ENCODE assay signal across 24 mouse cellular contexts in the genomic region with DNA sequence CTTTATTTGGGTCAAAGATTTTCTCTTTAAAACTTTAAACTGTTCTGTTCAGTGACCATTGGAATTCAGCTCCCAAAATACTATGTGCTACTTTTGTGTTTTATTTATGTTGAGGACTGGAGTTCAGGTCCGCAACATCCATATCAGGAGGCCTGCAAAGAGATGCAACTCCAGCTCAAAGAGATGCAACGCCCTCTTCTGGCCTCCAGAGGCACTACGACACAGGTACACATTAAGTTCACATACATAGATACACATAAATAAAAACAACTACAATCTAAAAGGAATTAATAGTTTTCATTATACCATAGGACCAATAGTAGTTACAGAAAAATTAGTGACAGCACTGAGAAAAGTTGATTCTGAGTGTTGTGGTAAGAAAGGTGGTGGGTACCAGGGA.
DNase-seq lines count a peak whose midpoint lies in the region; ATAC-seq and TF ChIP-seq lines count a peak whose summit lies in the region.
"Had no signal": no experiment of that assay in that cellular context is flagged by ENCODE, and none has a peak within 500 bp of the region (broad histone marks: within the 10 kb centered on the region; RNA-seq: fewer than 3 reads in every experiment).

No protein-coding gene starts in this region.

- no peaks in the 10 kb centered on the region for H3K4me1 ChIP-seq in heart, postnatal 0 days (ENCODE audit: control insufficient read depth, insufficient read depth)
- no peaks in the 10 kb centered on the region for H3K4me1 ChIP-seq in liver, embryonic 14.5 days (replicated peaks; ENCODE audit: control insufficient read depth in 2 of 2, insufficient read depth in 2 of 2, low read length in 1 of 2)
- no peaks in the 10 kb centered on the region for H3K4me1 ChIP-seq in liver, embryonic 12.5 days
- no peaks in the 10 kb centered on the region for H3K4me1 ChIP-seq in CH12.LX (ENCODE audit: control insufficient read depth in 1 of 2, insufficient read depth in 2 of 2)
- H3K4me1 ChIP-seq: hindbrain, embryonic 12.5 days; limb, embryonic 15.5 days; midbrain, embryonic 10.5 days had no signal

- no peaks in the 10 kb centered on the region for H3K79me2 ChIP-seq in CH12.LX (replicated peaks; ENCODE audit: control insufficient read depth, extremely low read depth, insufficient read depth, poor library complexity, severe bottlenecking)

- H3K9me3 ChIP-seq in heart, postnatal 0 days (replicated peaks; ENCODE audit: control insufficient read depth, low read length) = no peaks in the 10 kb centered on the region
- no peaks in the 10 kb centered on the region for H3K9me3 ChIP-seq in liver, embryonic 14.5 days (ENCODE audit: control insufficient read depth, low read length)
- no peaks in the 10 kb centered on the region for H3K9me3 ChIP-seq in liver, embryonic 12.5 days (replicated peaks)
- no peaks in the 10 kb centered on the region for H3K9me3 ChIP-seq in CH12.LX (replicated peaks; ENCODE audit: low read length)
- H3K9me3 ChIP-seq: heart, embryonic 15.5 days; hindbrain, embryonic 12.5 days; limb, embryonic 15.5 days; midbrain, embryonic 10.5 days; neural tube, embryonic 13.5 days had no signal

- no peak overlapping the region for H3K27ac ChIP-seq in heart, postnatal 0 days (ENCODE audit: low read depth)
- no peak overlapping the region for H3K27ac ChIP-seq in liver, embryonic 14.5 days
- H3K27ac ChIP-seq in liver, embryonic 12.5 days = no peak overlapping the region
- H3K27ac ChIP-seq in CH12.LX (ENCODE audit: insufficient read depth, low read depth) = no peak overlapping the region
- H3K27ac ChIP-seq: heart, embryonic 15.5 days; hindbrain, embryonic 12.5 days; limb, embryonic 15.5 days; midbrain, embryonic 10.5 days; neural tube, embryonic 13.5 days had no signal

- 0 out of 2 replicates have a peak, but pooled peaks have one; percentile 8 for TF ChIP-seq CTCF in heart, postnatal 0 days (IDR thresholded peaks at IDR 0.05; ENCODE audit: low read depth)
- TF ChIP-seq CTCF in liver, embryonic 14.5 days (IDR thresholded peaks at IDR 0.05; ENCODE audit: low read depth) = peak; percentile 17; the same call in 1 of the 2 replicates
- TF ChIP-seq CTCF in CH12.LX (conservative IDR thresholded peaks at IDR 0.05 in 1 of 2, IDR thresholded peaks at IDR 0.05 in 1 of 2; ENCODE audit: low read depth in 2 of 2, low read length in 2 of 2) = peak in 1 of 2 experiments; percentile 21; a peak in 1 of 4 replicates
- peak; percentile 63 for TF ChIP-seq CTCF in Patski (IDR thresholded peaks at IDR 0.05)

- no peak overlapping the region for H3K9ac ChIP-seq in heart, postnatal 0 days (replicated peaks; ENCODE audit: low read depth, low read length)
- no peak overlapping the region for H3K9ac ChIP-seq in liver, embryonic 14.5 days (replicated peaks)
- no peak overlapping the region for H3K9ac ChIP-seq in liver, embryonic 12.5 days
- no peak overlapping the region for H3K9ac ChIP-seq in CH12.LX (ENCODE audit: insufficient read depth, low read depth)
- H3K9ac ChIP-seq: heart, embryonic 15.5 days; hindbrain, embryonic 12.5 days; limb, embryonic 15.5 days; neural tube, embryonic 13.5 days had no signal

- ATAC-seq in heart, postnatal 0 days (ENCODE audit: insufficient read depth, low read depth) = no peak
- no peak for ATAC-seq in liver, embryonic 14.5 days (ENCODE audit: insufficient read depth)
- ATAC-seq in liver, embryonic 12.5 days = no peak
- no peak for ATAC-seq in Patski
- ATAC-seq: forebrain, embryonic 14.5 days; intestine, embryonic 16.5 days had no signal

- no peak for TF ChIP-seq POLR2A in CH12.LX (IDR thresholded peaks at IDR 0.05; ENCODE audit: low read depth, low read length)

- dilution Hi-C loops in CH12.LX (cut with MboI; ENCODE audit: extremely low pct_ligation_motif_present, extremely low pct_unique_long_range_greater_than_20kb, low sequenced_read_pairs) = no loop called here

- H3K36me3 ChIP-seq in heart, postnatal 0 days (replicated peaks; ENCODE audit: control insufficient read depth, insufficient read depth, low read length) = no peaks in the 10 kb centered on the region
- H3K36me3 ChIP-seq in liver, embryonic 14.5 days (replicated peaks; ENCODE audit: control insufficient read depth, insufficient read depth, low read depth) = no peaks in the 10 kb centered on the region
- no peaks in the 10 kb centered on the region for H3K36me3 ChIP-seq in liver, embryonic 12.5 days
- H3K36me3 ChIP-seq in CH12.LX (replicated peaks in 1 of 2; ENCODE audit: control insufficient read depth in 1 of 2, insufficient read depth in 1 of 2, low read length in 1 of 2) = no peaks in the 10 kb centered on the region
- H3K36me3 ChIP-seq: heart, embryonic 15.5 days; hindbrain, embryonic 12.5 days; limb, embryonic 15.5 days; midbrain, embryonic 10.5 days; neural tube, embryonic 13.5 days had no signal

- in situ Hi-C loops in CH12.LX (cut with MboI; ENCODE audit: low pct_ligation_motif_present, low pct_unique_long_range_greater_than_20kb, low sequenced_read_pairs) = no loop called here
- in situ Hi-C loops in Patski (cut with MboI; ENCODE audit: low pct_unique_long_range_greater_than_20kb) = no loop called here

- CTCF ChIA-PET in Patski (lab: Charles Lee) = interaction anchor here (1.0 to 3.8 kb wide), 2 partner anchors 13 to 255 kb away, joined by 4 to 17 read pairs; no protein-coding TSS in a partner anchor

- DNase-seq in heart, postnatal 0 days (ENCODE audit: low spot score) = no peak
- DNase-seq in heart, postnatal 25 days (ENCODE audit: low spot score) = no peak
- no peak for DNase-seq in liver, embryonic 14.5 days (ENCODE audit: low read depth in 3 of 3, low spot score in 3 of 3)
- peak; percentile 3 for DNase-seq in CH12.LX (ENCODE audit: extremely low read depth)
- DNase-seq in Patski (ENCODE audit: low read depth, low spot score) = no peak
- DNase-seq in urinary bladder, postnatal 10 days (ENCODE audit: low spot score) = no peak
- DNase-seq in frontal cortex, postnatal 14 days (ENCODE audit: low spot score in 2 of 2) = no peak
- DNase-seq: adrenal gland, postnatal 10 days; B cell, adult 2 months; cerebellum, adult 18-20 months; kidney, postnatal 10 days; layer of hippocampus, adult 9-11 months; lung, postnatal 4 days; right cerebral cortex, postnatal 4 days; thymus, adult 18-20 months had no signal

- no peaks in the 10 kb centered on the region for H3K27me3 ChIP-seq in heart, postnatal 0 days (ENCODE audit: control insufficient read depth, insufficient read depth, low read length)
- no peaks in the 10 kb centered on the region for H3K27me3 ChIP-seq in liver, embryonic 14.5 days (ENCODE audit: control insufficient read depth, insufficient read depth, low read length)
- H3K27me3 ChIP-seq in liver, embryonic 12.5 days (replicated peaks) = no peaks in the 10 kb centered on the region
- H3K27me3 ChIP-seq in CH12.LX (replicated peaks) (no peaks in the 10 kb centered on the region), Patski (no peaks in the 10 kb centered on the region)
- H3K27me3 ChIP-seq: heart, embryonic 15.5 days; hindbrain, embryonic 12.5 days; limb, embryonic 15.5 days; neural tube, embryonic 13.5 days had no signal

- POLR2A ChIA-PET in Patski (lab: Charles Lee) = no interaction called here

- intact Hi-C loops in heart, postnatal 25 days (cut with DNase I) = no loop called here

- WGBS in heart, postnatal 0 days = 73% methylated on average over 3 of the region's 3 CpGs
- 48% methylated on average over 3 of the region's 3 CpGs for WGBS in liver, embryonic 14.5 days (ENCODE audit: insufficient replicate concordance)
- WGBS in liver, embryonic 12.5 days (ENCODE audit: insufficient replicate concordance) = 49% methylated on average over 3 of the region's 3 CpGs

- no peak overlapping the region for H3K4me2 ChIP-seq in heart, postnatal 0 days (ENCODE audit: low read depth, low read length)
- H3K4me2 ChIP-seq in liver, embryonic 14.5 days (ENCODE audit: low read depth) = no peak overlapping the region
- no peak overlapping the region for H3K4me2 ChIP-seq in liver, embryonic 12.5 days
- no peak overlapping the region for H3K4me2 ChIP-seq in CH12.LX (ENCODE audit: insufficient read depth, low read depth, poor library complexity, severe bottlenecking)
- H3K4me2 ChIP-seq: heart, embryonic 15.5 days; hindbrain, embryonic 12.5 days; limb, embryonic 15.5 days; neural tube, embryonic 13.5 days had no signal

- no peak for TF ChIP-seq EP300 in heart, postnatal 0 days (IDR thresholded peaks at IDR 0.05; ENCODE audit: low read depth)
- TF ChIP-seq EP300 in liver, embryonic 14.5 days (IDR thresholded peaks at IDR 0.05; ENCODE audit: low read depth) = no peak
- TF ChIP-seq EP300 in CH12.LX (IDR thresholded peaks at IDR 0.05; ENCODE audit: low read length) = no peak

- TF ChIP-seq RAD21 in CH12.LX (IDR thresholded peaks at IDR 0.05; ENCODE audit: low read depth, low read length) = no peak; the same call in 1 of the 2 replicates

- no peak overlapping the region for H3K4me3 ChIP-seq in heart, postnatal 0 days (ENCODE audit: low read depth, low read length)
- H3K4me3 ChIP-seq in liver, embryonic 14.5 days (ENCODE audit: insufficient read depth in 1 of 2, low read depth in 2 of 2, low read length in 2 of 2) = no peak overlapping the region
- H3K4me3 ChIP-seq in liver, embryonic 12.5 days = no peak overlapping the region
- no peak overlapping the region for H3K4me3 ChIP-seq in CH12.LX (replicated peaks in 1 of 3; ENCODE audit: low read depth in 2 of 3, low read length in 2 of 3, poor library complexity in 1 of 3)
- H3K4me3 ChIP-seq: erythroblast, embryonic 14.5 days; heart, embryonic 15.5 days; hindbrain, embryonic 12.5 days; limb, embryonic 15.5 days; midbrain, embryonic 10.5 days; neural tube, embryonic 13.5 days had no signal

TF ChIP-seq in CH12.LX, 34 proteins besides CTCF, POLR2A, EP300 and RAD21 (continues in another document):
- TF ChIP-seq MEF2A (IDR thresholded peaks at IDR 0.05; ENCODE audit: borderline replicate concordance, low read depth, low read length) (no peak), CHD2 (IDR thresholded peaks at IDR 0.05; ENCODE audit: low read length) (no peak), RCOR1 (conservative IDR thresholded peaks at IDR 0.05; ENCODE audit: low read depth, low read length) (no peak), ZKSCAN1 (IDR thresholded peaks at IDR 0.05; ENCODE audit: borderline replicate concordance, low read depth, low read length) (no peak), MAFK (IDR thresholded peaks at IDR 0.05; ENCODE audit: insufficient replicate concordance, low read length) (no peak), JUND (conservative IDR thresholded peaks at IDR 0.05; ENCODE audit: low read depth, low read length) (no peak), KAT2A (IDR thresholded peaks at IDR 0.05; ENCODE audit: insufficient replicate concordance, low read length) (no peak), GABPA (IDR thresholded peaks at IDR 0.05; ENCODE audit: insufficient replicate concordance, low read depth, low read length) (no peak), USF1 (IDR thresholded peaks at IDR 0.05; ENCODE audit: low read depth, low read length) (no peak), MYC (IDR thresholded peaks at IDR 0.05; ENCODE audit: low read depth, low read length) (no peak), SIN3A (IDR thresholded peaks at IDR 0.05; ENCODE audit: low read length) (no peak), CHD1 (IDR thresholded peaks at IDR 0.05; ENCODE audit: low read depth, low read length) (no peak), PAX5 (IDR thresholded peaks at IDR 0.05; ENCODE audit: low read length) (no peak), HCFC1 (IDR thresholded peaks at IDR 0.05; ENCODE audit: low read depth, low read length) (no peak)
